9 mouse cellular contexts compared by ENCODE assay signal in genomic region chr14:98810259-98811042, GRCm38 (mm10).
DNase-seq lines count a peak whose midpoint lies in the region.
"Had no signal": no experiment of that assay in that cellular context is flagged by ENCODE, and none has a peak within 500 bp of the region (broad histone marks: within the 10 kb centered on the region; RNA-seq: fewer than 3 reads in every experiment).

No protein-coding gene starts in this region.

- peak; percentile 12 for DNase-seq in heart, adult 8-10 months (ENCODE audit: low spot score)
- DNase-seq in heart, postnatal 25 days (ENCODE audit: low spot score) = no peak
- DNase-seq in 3T3-L1 (ENCODE audit: low read depth, low spot score) = peak; percentile 9
- DNase-seq in NIH3T3 (ENCODE audit: low read depth) = peak; percentile 17
- peak; percentile 29 to 53 for DNase-seq in layer of hippocampus, adult 8-10 months (ENCODE audit: low spot score in 2 of 2)
- DNase-seq in thymus, postnatal 10 days (ENCODE audit: low spot score in 2 of 2) = no peak
- DNase-seq in gastrocnemius, postnatal 10 days = no peak
- DNase-seq in embryo, embryonic 10.5 days (ENCODE audit: low spot score) = no peak
- DNase-seq: lung, postnatal 10 days had no signal

- intact Hi-C loops in heart, postnatal 25 days (cut with DNase I) = no loop called here

Comparison
In these comparisons a context has a peak if more than half of its experiments do, and no peak if none do; other contexts are left out.
1. DNase-seq: peak in heart, adult 8-10 months (single experiment), 3T3-L1 (single experiment), NIH3T3 (single experiment) and layer of hippocampus, adult 8-10 months (2 of 2); none in heart, postnatal 25 days (single experiment), thymus, postnatal 10 days (0 of 2), gastrocnemius, postnatal 10 days (single experiment) and embryo, embryonic 10.5 days (single experiment).